Mouse (Mus musculus): ENCODE measurements at regions not wholly inside any gene's neighbourhood (a gene's known extent, or its start where the extent isn't known, plus 50 kb on each side); places are given as distances from the start of the nearest gene placed in this dataset.

- H3K4me1 ChIP-seq (ENCODE audit: control insufficient read depth, insufficient read depth, low read length) = no peaks in the 10 kb centered on the region; the same call in 1 of the 2 replicates
- no peak for TF ChIP-seq CTCF (IDR thresholded peaks at IDR 0.05; ENCODE audit: control insufficient read depth, insufficient read depth, low read length)
- TF ChIP-seq POLR2A (IDR thresholded peaks at IDR 0.05; ENCODE audit: borderline replicate concordance, control insufficient read depth, low read depth, low read length) = no peak
- H3K4me3 ChIP-seq (replicated peaks; ENCODE audit: control insufficient read depth, low read depth, low read length) = no peak overlapping the region
- 84% methylated on average over 11 of the region's 11 CpGs for WGBS
- H3K27ac ChIP-seq (ENCODE audit: control insufficient read depth, insufficient read depth, low read depth, low read length, poor library complexity) = no peak overlapping the region
Observed at GRCm38 (mm10) chr1:166800953-166801603, 119.4 kb upstream of the Fmo9 start.

- no peak for TF ChIP-seq POLR2A (IDR thresholded peaks at IDR 0.05; ENCODE audit: borderline replicate concordance, control insufficient read depth, low read depth, low read length)
- no peak for TF ChIP-seq CTCF (IDR thresholded peaks at IDR 0.05; ENCODE audit: control insufficient read depth, insufficient read depth, low read length)
- 26% methylated on average over 4 of the region's 4 CpGs for WGBS
- H3K4me1 ChIP-seq (ENCODE audit: control insufficient read depth, insufficient read depth, low read length) = no peaks in the 10 kb centered on the region; the same call in 1 of the 2 replicates
- no peak overlapping the region for H3K27ac ChIP-seq (ENCODE audit: control insufficient read depth, insufficient read depth, low read depth, low read length, poor library complexity)
- H3K4me3 ChIP-seq (replicated peaks; ENCODE audit: control insufficient read depth, low read depth, low read length) = no peak overlapping the region
Observed at GRCm38 (mm10) chr1:166801929-166802328, 120.3 kb upstream of the Fmo9 start.

- Histone ChIP-seq H3K4me1 (ENCODE audit: control insufficient read depth, insufficient read depth, low read length) (no peaks in the 10 kb centered on the region; the same call in none of the 2 replicates), H3K27ac (ENCODE audit: control insufficient read depth, insufficient read depth, low read depth, low read length, poor library complexity) (no peak overlapping the region), H3K4me3 (replicated peaks; ENCODE audit: control insufficient read depth, low read depth, low read length) (no peak overlapping the region)
- 55% methylated on average over 2 of the region's 2 CpGs for WGBS
- TF ChIP-seq CTCF (IDR thresholded peaks at IDR 0.05; ENCODE audit: control insufficient read depth, insufficient read depth, low read length) = no peak
- no peak for TF ChIP-seq POLR2A (IDR thresholded peaks at IDR 0.05; ENCODE audit: borderline replicate concordance, control insufficient read depth, low read depth, low read length)
Observed at GRCm38 (mm10) chr1:166803928-166804327, 122.3 kb upstream of the Fmo9 start.

GRCm38 (mm10) chr1:166804333-166804732 is 122.7 kb upstream of the Fmo9 start:
- TF ChIP-seq POLR2A (IDR thresholded peaks at IDR 0.05; ENCODE audit: borderline replicate concordance, control insufficient read depth, low read depth, low read length) = no peak
- no peak for TF ChIP-seq CTCF (IDR thresholded peaks at IDR 0.05; ENCODE audit: control insufficient read depth, insufficient read depth, low read length)
- no peak overlapping the region for H3K4me3 ChIP-seq (replicated peaks; ENCODE audit: control insufficient read depth, low read depth, low read length)
- H3K4me1 ChIP-seq (ENCODE audit: control insufficient read depth, insufficient read depth, low read length) = no peaks in the 10 kb centered on the region; the same call in none of the 2 replicates
- WGBS = 44% methylated on average over 1 of the region's 1 CpGs
- H3K27ac ChIP-seq (ENCODE audit: control insufficient read depth, insufficient read depth, low read depth, low read length, poor library complexity) = no peak overlapping the region

GRCm38 (mm10) chr1:166807163-166807945 is 125.7 kb upstream of the Fmo9 start:
- no peak overlapping the region for H3K27ac ChIP-seq (ENCODE audit: control insufficient read depth, insufficient read depth, low read depth, low read length, poor library complexity)
- WGBS = 61% methylated on average over 7 of the region's 7 CpGs
- H3K4me3 ChIP-seq (replicated peaks; ENCODE audit: control insufficient read depth, low read depth, low read length) = no peak overlapping the region
- no peaks in the 10 kb centered on the region; the same call in none of the 2 replicates for H3K4me1 ChIP-seq (ENCODE audit: control insufficient read depth, insufficient read depth, low read length)
- TF ChIP-seq POLR2A (IDR thresholded peaks at IDR 0.05; ENCODE audit: borderline replicate concordance, control insufficient read depth, low read depth, low read length) (no peak), CTCF (IDR thresholded peaks at IDR 0.05; ENCODE audit: control insufficient read depth, insufficient read depth, low read length) (no peak)

GRCm38 (mm10) chr1:166811341-166812071 is 129.9 kb upstream of the Fmo9 start:
- WGBS = 44% methylated on average over 9 of the region's 9 CpGs
- TF ChIP-seq CTCF (IDR thresholded peaks at IDR 0.05; ENCODE audit: control insufficient read depth, insufficient read depth, low read length) (no peak), POLR2A (IDR thresholded peaks at IDR 0.05; ENCODE audit: borderline replicate concordance, control insufficient read depth, low read depth, low read length) (no peak)
- peaks cover 3% of the 10 kb centered on the region for H3K4me1 ChIP-seq (ENCODE audit: control insufficient read depth, insufficient read depth, low read length)
- H3K4me3 ChIP-seq (replicated peaks; ENCODE audit: control insufficient read depth, low read depth, low read length) = no peak overlapping the region
- no peak overlapping the region for H3K27ac ChIP-seq (ENCODE audit: control insufficient read depth, insufficient read depth, low read depth, low read length, poor library complexity)

- 47% methylated on average over 7 of the region's 7 CpGs for WGBS
- Histone ChIP-seq H3K27ac (ENCODE audit: control insufficient read depth, insufficient read depth, low read depth, low read length, poor library complexity) (no peak overlapping the region), H3K4me1 (ENCODE audit: control insufficient read depth, insufficient read depth, low read length) (peaks cover 3% of the 10 kb centered on the region), H3K4me3 (replicated peaks; ENCODE audit: control insufficient read depth, low read depth, low read length) (no peak overlapping the region)
- TF ChIP-seq CTCF (IDR thresholded peaks at IDR 0.05; ENCODE audit: control insufficient read depth, insufficient read depth, low read length) = no peak
- TF ChIP-seq POLR2A (IDR thresholded peaks at IDR 0.05; ENCODE audit: borderline replicate concordance, control insufficient read depth, low read depth, low read length) = no peak
Observed at GRCm38 (mm10) chr1:166812072-166812461, 130.4 kb upstream of the Fmo9 start.

- no peak for TF ChIP-seq POLR2A (IDR thresholded peaks at IDR 0.05; ENCODE audit: borderline replicate concordance, control insufficient read depth, low read depth, low read length)
- no peak for TF ChIP-seq CTCF (IDR thresholded peaks at IDR 0.05; ENCODE audit: control insufficient read depth, insufficient read depth, low read length)
- 74% methylated on average over 7 of the region's 7 CpGs for WGBS
Observed at GRCm38 (mm10) chr1:166812920-166813439, 131.3 kb upstream of the Fmo9 start.

More at GRCm38 (mm10) chr1:166812920-166813439, 131.3 kb upstream of the Fmo9 start:
- peak overlapping the region; percentile 45 for H3K27ac ChIP-seq (ENCODE audit: control insufficient read depth, insufficient read depth, low read depth, low read length, poor library complexity)
- H3K4me1 ChIP-seq (ENCODE audit: control insufficient read depth, insufficient read depth, low read length) = peaks cover 3% of the 10 kb centered on the region
- no peak overlapping the region for H3K4me3 ChIP-seq (replicated peaks; ENCODE audit: control insufficient read depth, low read depth, low read length)
